Mouse (Mus musculus) liver, embryonic 13.5 days (tissue): ENCODE results near the gene Aurka. TPM values are rescaled to one million over a fixed set of nuclear protein-coding genes. Genes with fewer than 3 reads are reported as not detected.

Experiments
- ATAC-seq: fragments of 200-750 bp; cut with Nextera tagmentation; 2 replicates; pipeline ENCODE4 v1.8.0; 2017; ENCODE audit warnings: low read depth, mild to moderate bottlenecking, moderate number of reproducible peaks, moderate library complexity
- DNase-seq: peaks from one replicate; pipeline ENCODE4 v3.0.0; 2022
- H3K27ac ChIP-seq: fragments of 300-500 bp; sonication (generic); 2 replicates; pipeline ENCODE4 v1.5.1; 2015; ENCODE audit warnings: moderate library complexity, mild to moderate bottlenecking, inconsistent platforms
- H3K27me3 ChIP-seq: fragments of 300-500 bp; sonication (generic); 2 replicates; pipeline ENCODE4 v1.6.1; 2015; ENCODE audit warnings: mild to moderate bottlenecking, inconsistent platforms
- H3K36me3 ChIP-seq: fragments of 300-500 bp; sonication (generic); 2 replicates; pipeline ENCODE4 v1.6.1; 2015; ENCODE audit warnings: mild to moderate bottlenecking, inconsistent platforms
- H3K4me1 ChIP-seq: fragments of 300-500 bp; sonication (generic); replicated peaks from 2 replicates; pipeline ENCODE4 v1.6.1; 2015; ENCODE audit warnings: inconsistent platforms
- H3K4me2 ChIP-seq: fragments of 300-500 bp; sonication (generic); 2 replicates; pipeline ENCODE4 v1.6.1; 2015; ENCODE audit warnings: inconsistent platforms, mild to moderate bottlenecking, moderate library complexity
- H3K4me3 ChIP-seq: fragments of 300-500 bp; sonication (generic); replicated peaks from 2 replicates; pipeline ENCODE4 v1.5.1; 2015; ENCODE audit warnings: mild to moderate bottlenecking, inconsistent platforms
- H3K9ac ChIP-seq: fragments of 300-500 bp; sonication (generic); 2 replicates; pipeline ENCODE4 v1.6.1; 2015; ENCODE audit warnings: mild to moderate bottlenecking, inconsistent platforms
- H3K9me3 ChIP-seq: fragments of 300-500 bp; sonication (generic); replicated peaks from 2 replicates; pipeline ENCODE4 v1.6.1; 2016; ENCODE audit warnings: inconsistent platforms
- WGBS: fragments of 180-500 bp; shearing (Covaris S2); methylation state at CpG from one replicate; pipeline ENCODE4 v1.1.7; 2015; ENCODE audit not compliant: insufficient replicate concordance; 5-methylcytosine and 5-hydroxymethylcytosine counted together
- polyA plus RNA-seq: library from polyadenylated mRNA; unstranded; fragments of >200 nt; fragmentation: Nextera tagmentation; extraction: Ambion mirVana; gene quantifications from 2 replicates; pipeline ENCODE4 v1.2.1, GENCODE M21; 2015

Aurka gene
- polyA plus RNA-seq, result 142 and 172 TPM in 2 replicates

DNA sequence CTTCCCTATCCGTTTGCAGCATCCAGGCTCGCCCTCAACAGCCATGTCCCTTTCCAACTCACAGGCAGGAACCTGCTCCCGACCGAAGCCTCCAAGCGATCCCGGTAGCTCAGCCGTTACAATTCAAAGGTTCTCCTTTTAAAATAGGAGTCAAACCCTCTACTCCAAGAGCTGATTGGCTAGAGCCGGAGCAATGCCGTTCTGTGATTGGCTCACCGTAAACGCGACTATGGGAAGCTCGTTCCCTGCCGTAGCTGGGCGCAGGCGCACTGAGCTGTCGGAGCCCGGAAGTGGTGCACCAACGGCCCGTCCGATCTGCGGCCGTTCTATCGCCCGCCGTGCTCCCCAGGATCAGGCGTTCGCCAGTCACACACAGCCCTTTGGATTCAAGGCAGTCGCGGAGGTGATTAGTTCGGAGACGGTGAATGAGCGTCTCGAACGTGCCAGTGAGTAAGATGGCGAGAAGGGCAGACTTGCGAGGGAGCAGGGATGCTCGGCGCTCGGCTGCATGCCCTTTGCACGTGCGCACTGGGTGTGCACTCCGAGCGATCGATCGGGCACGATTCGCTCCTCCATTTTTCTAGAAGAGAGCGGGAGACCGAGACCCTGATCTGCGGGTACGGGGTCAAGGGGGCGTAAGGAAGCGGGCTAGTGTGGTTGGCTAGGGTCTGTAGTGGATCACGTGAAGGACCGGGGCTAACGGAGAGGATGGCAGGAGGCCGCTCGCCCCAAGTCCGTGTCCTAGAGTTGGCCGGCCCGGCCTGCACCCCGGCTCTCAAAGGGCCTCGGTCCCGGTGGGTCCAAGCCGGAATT, at the start of gene Aurka, which contains the start of gene Cstf1:
Gene Aurka, minus strand, starts transcription at position 125 of the 813 bp plus-strand sequence.
Gene Cstf1, plus strand, starts transcription at position 271 of the 813 bp plus-strand sequence.
- Histone ChIP-seq H3K27me3 (no peaks in the 10 kb centered on the region), H3K9me3 (no peaks in the 10 kb centered on the region), H3K4me2 (peak within 1 kb of the TSS; percentile 88), H3K36me3 (peaks cover 69% of the 10 kb centered on the region), H3K9ac (peak within 1 kb of the TSS; percentile 93), H3K27ac (peak within 1 kb of the TSS; percentile 81), H3K4me1 (peaks cover 53% of the 10 kb centered on the region), H3K4me3 (peak within 1 kb of the TSS; percentile 85)
- peak; percentile 93 for DNase-seq
- under 1% methylated on average over 66 of the region's 66 CpGs for WGBS
- ATAC-seq, result peak; percentile 96

DNA sequence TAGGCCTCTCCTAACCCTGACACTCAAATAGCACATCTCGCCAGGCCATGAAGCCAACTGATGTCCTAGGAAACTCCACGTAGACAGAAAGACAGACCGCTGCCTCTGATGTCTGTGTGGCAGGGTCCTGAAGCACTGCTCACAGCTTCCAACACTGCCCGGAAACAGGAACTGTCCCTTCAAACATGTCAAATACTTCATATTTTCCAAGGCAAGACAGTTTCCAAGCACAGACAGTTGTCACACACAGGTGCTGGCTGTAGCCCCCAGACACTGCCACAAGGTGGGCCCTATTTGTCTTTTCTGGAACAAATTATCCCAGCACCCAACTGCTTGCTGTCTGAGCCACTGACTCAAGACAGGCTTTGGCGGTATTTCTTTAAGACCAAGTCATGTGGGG, 47.9 kb upstream of the Aurka start:
- ATAC-seq (no peak), DNase-seq (no peak)
- no peaks in the 10 kb centered on the region for H3K27me3 ChIP-seq
- H3K4me1 ChIP-seq, result peaks cover 11% of the 10 kb centered on the region
- H3K27ac ChIP-seq, result no peak overlapping the region
- WGBS, result 70% methylated on average over 5 of the region's 5 CpGs
- H3K4me2 ChIP-seq, result no peak overlapping the region
- no peaks in the 10 kb centered on the region for H3K36me3 ChIP-seq
- H3K9ac ChIP-seq, result no peak overlapping the region
- H3K4me3 ChIP-seq, result no peak overlapping the region
- no peaks in the 10 kb centered on the region for H3K9me3 ChIP-seq

DNA sequence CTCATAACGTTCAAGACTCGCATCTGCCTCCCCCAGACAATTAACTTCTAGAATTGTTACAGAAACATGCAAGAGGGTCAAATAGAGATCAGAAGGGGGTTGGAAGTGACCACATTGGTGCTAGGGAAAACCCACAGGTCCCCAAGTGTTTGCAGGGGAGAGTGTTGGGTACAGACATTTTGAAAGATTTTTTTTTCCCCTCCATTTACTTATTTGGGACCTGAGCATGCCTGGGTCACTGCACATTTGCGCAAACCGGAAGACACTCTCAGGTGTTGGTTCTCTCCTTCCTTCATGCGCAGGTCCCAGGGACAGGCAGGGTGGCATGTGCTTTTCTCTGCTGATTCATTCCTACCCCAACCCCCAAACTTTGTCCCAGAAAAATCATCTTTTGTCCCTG, 46.5 kb upstream of the Aurka start:
- no peaks in the 10 kb centered on the region for H3K36me3 ChIP-seq
- H3K9me3 ChIP-seq, result no peaks in the 10 kb centered on the region
- H3K9ac ChIP-seq, result no peak overlapping the region
- no peak overlapping the region for H3K4me3 ChIP-seq
- H3K27ac ChIP-seq, result no peak overlapping the region
- H3K4me1 ChIP-seq, result peaks cover 18% of the 10 kb centered on the region
- H3K4me2 ChIP-seq, result no peak overlapping the region
- 82% methylated on average over 5 of the region's 5 CpGs for WGBS
- DNase-seq (no peak), ATAC-seq (no peak)
- H3K27me3 ChIP-seq, result no peaks in the 10 kb centered on the region

GRCm38 (mm10) chr2:172416218-172416617, 45.9 kb upstream of the Aurka start:
- Histone ChIP-seq H3K27ac (no peak overlapping the region), H3K27me3 (no peaks in the 10 kb centered on the region), H3K4me3 (no peak overlapping the region), H3K36me3 (no peaks in the 10 kb centered on the region), H3K9ac (no peak overlapping the region), H3K9me3 (no peaks in the 10 kb centered on the region), H3K4me1 (peaks cover 20% of the 10 kb centered on the region), H3K4me2 (no peak overlapping the region)
- ATAC-seq (no peak), DNase-seq (no peak)
- WGBS, result 62% methylated on average over 12 of the region's 12 CpGs

DNA sequence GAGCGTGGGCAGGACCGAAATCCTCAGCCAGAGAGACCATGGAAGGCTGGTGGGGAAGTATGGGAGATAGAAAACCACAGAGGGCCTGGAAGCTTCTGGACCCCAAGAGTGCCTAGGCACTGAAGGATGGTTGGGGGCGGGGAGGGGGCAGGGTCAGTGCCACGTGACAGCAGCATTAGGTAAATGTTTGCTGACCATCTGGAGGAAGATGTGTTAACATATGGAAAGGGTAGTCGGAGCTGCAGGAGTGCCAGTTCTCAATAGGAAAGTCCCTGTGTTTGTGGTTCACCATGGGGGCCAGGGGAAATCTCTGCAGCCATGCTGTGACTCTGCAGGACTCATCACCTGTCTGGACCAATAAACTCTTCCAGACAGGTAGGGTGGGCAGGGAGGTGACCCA, 43.6 kb upstream of the Aurka start:
- Histone ChIP-seq H3K27me3 (no peaks in the 10 kb centered on the region), H3K9ac (no peak overlapping the region), H3K9me3 (no peaks in the 10 kb centered on the region), H3K4me1 (peaks cover 20% of the 10 kb centered on the region), H3K4me3 (no peak overlapping the region), H3K27ac (no peak overlapping the region), H3K4me2 (no peak overlapping the region), H3K36me3 (no peaks in the 10 kb centered on the region)
- WGBS, result 42% methylated on average over 5 of the region's 5 CpGs
- ATAC-seq, result peak; percentile 13; the same call in 1 of the 2 replicates
- no peak for DNase-seq

DNA sequence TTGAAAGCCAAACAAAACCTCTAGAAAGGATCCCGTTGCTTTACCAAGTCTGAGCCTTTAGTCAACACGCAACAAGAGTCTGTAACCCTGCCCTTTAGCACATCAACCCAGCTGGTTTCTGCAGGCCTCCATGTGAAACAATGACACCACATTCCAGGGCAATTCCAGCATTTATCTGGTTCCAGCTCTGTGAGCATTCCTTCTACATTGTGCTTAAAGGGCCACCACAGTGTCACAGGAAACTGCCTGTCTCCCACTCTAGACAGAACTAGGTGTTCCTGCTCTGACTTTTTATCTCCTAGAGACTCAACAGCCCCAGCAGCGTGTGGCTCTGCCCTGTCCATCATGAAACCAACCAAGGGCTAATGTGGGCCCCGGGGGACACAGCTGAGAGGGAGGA, 42.9 kb upstream of the Aurka start:
- DNase-seq (no peak), ATAC-seq (peak; percentile 43)
- Histone ChIP-seq H3K27me3 (no peaks in the 10 kb centered on the region), H3K36me3 (no peaks in the 10 kb centered on the region), H3K4me3 (no peak overlapping the region), H3K4me2 (no peak overlapping the region), H3K27ac (peak overlapping the region; percentile 34; the same call in 1 of the 2 replicates), H3K9me3 (no peaks in the 10 kb centered on the region), H3K9ac (no peak overlapping the region), H3K4me1 (peaks cover 20% of the 10 kb centered on the region)
- 26% methylated on average over 4 of the region's 4 CpGs for WGBS

DNA sequence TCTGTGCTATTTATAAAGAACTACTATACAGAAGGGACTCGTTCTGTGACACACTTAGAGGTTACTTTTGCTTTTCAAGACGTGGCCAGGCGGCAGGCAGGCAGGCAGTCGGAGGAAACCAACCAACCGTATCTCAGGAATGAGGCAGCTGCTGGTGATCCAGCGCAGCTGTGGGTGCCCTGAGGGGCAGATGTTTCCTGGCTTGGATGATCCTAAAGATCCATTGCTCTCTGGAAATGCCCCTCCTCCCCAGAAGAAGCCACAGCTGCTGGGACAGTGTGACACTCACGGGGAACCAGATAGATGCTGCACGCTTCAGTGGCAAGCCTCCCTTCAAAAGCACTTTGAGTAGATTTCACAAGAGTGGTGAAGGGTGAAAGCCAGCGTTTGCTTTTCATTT, 42.1 kb upstream of the Aurka start:
- no peak overlapping the region for H3K27ac ChIP-seq
- H3K9ac ChIP-seq, result 0 out of 2 replicates have a peak overlapping the region, but pooled peaks have one; percentile 17
- H3K4me2 ChIP-seq, result no peak overlapping the region
- no peak overlapping the region for H3K4me3 ChIP-seq
- peaks cover 20% of the 10 kb centered on the region for H3K4me1 ChIP-seq
- DNase-seq, result no peak
- 10% methylated on average over 9 of the region's 9 CpGs for whole genome bisulfite sequencing
- H3K9me3 ChIP-seq, result no peaks in the 10 kb centered on the region
- peak; percentile 64; the same call in 1 of the 2 replicates for ATAC-seq
- H3K27me3 ChIP-seq, result no peaks in the 10 kb centered on the region
- H3K36me3 ChIP-seq, result no peaks in the 10 kb centered on the region

- DNase-seq, result no peak
- no peak overlapping the region for H3K4me3 ChIP-seq
- ATAC-seq, result 0 out of 2 replicates have a peak, but pooled peaks have one; percentile 15
Measured at GRCm38 (mm10) chr2:172411091-172411490, 40.8 kb upstream of the Aurka start.

DNA sequence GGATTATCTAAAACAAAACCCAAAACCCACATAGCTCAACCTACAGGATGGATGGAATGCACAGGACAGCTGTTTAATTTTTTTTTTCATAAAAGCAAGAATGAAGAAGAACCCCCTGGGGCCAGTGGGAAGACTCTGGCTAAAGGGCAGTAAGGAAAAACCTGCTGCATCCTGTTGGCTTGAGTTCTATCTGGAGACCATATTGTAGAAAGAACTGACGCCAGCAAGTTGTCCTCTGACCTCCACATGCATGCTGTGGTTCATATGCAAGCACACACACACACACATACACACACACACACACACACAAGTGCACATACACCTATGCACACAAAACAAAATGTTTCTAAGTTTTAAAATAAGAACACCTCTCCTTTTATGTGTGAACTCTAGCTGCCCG, 40.4 kb upstream of the Aurka start:
- H3K4me3 ChIP-seq, result no peak overlapping the region
- ATAC-seq (no peak), DNase-seq (no peak)
- no peaks in the 10 kb centered on the region for H3K27me3 ChIP-seq
- WGBS, result 57% methylated on average over 2 of the region's 2 CpGs
- no peaks in the 10 kb centered on the region for H3K36me3 ChIP-seq
- H3K4me1 ChIP-seq, result peaks cover 26% of the 10 kb centered on the region
- no peak overlapping the region for H3K4me2 ChIP-seq
- no peak overlapping the region for H3K9ac ChIP-seq
- no peaks in the 10 kb centered on the region for H3K9me3 ChIP-seq
- H3K27ac ChIP-seq, result no peak overlapping the region; the same call in 1 of the 2 replicates

More at GRCm38 (mm10) chr2:172411091-172411490, 40.8 kb upstream of the Aurka start:
- WGBS, result 71% methylated on average over 11 of the region's 11 CpGs
- H3K27ac ChIP-seq, result no peak overlapping the region; the same call in 1 of the 2 replicates
- no peaks in the 10 kb centered on the region for H3K36me3 ChIP-seq
- H3K4me1 ChIP-seq, result peaks cover 25% of the 10 kb centered on the region
- no peaks in the 10 kb centered on the region for H3K9me3 ChIP-seq
- H3K4me2 ChIP-seq, result no peak overlapping the region
- no peaks in the 10 kb centered on the region for H3K27me3 ChIP-seq
- no peak overlapping the region for H3K9ac ChIP-seq

GRCm38 (mm10) chr2:172407499-172407898, 37.2 kb upstream of the Aurka start:
- no peaks in the 10 kb centered on the region for H3K9me3 ChIP-seq
- H3K9ac ChIP-seq, result no peak overlapping the region
- H3K4me2 ChIP-seq, result no peak overlapping the region
- DNase-seq (no peak), ATAC-seq (no peak)
- H3K27me3 ChIP-seq, result no peaks in the 10 kb centered on the region
- H3K4me1 ChIP-seq, result peaks cover 10% of the 10 kb centered on the region; the same call in 1 of the 2 replicates
- H3K36me3 ChIP-seq, result no peaks in the 10 kb centered on the region
- 59% methylated on average over 2 of the region's 2 CpGs for WGBS
- no peak overlapping the region for H3K4me3 ChIP-seq
- H3K27ac ChIP-seq, result no peak overlapping the region

DNA sequence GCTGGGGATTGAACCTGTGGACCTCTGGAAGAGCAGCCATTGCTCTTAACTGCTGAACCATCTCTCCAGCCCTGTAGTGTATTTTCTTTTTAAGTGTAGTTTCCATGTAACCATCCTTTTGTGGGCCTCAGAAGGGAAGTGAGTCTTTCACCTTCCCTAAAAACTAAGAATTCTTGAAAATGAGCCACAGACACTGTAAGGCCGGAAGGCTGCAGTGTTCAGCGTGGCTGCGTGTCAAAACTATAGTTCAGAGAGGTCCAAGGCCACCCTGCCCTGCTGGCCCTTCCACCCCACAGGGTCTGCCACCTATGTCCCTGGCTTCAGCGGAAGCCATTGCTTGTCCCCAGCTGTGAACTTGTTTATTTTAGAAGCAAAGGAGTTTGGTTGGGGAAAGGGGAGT, 35.8 kb upstream of the Aurka start:
- Histone ChIP-seq H3K9me3 (no peaks in the 10 kb centered on the region), H3K36me3 (no peaks in the 10 kb centered on the region), H3K9ac (no peak overlapping the region), H3K4me3 (no peak overlapping the region), H3K27me3 (no peaks in the 10 kb centered on the region), H3K4me2 (no peak overlapping the region), H3K27ac (no peak overlapping the region), H3K4me1 (peaks cover 10% of the 10 kb centered on the region; the same call in 1 of the 2 replicates)
- ATAC-seq (no peak), DNase-seq (no peak)
- WGBS, result 45% methylated on average over 4 of the region's 4 CpGs
